Mouse (Mus musculus) frontal cortex, postnatal 36 days (tissue): ENCODE measurements at regions not wholly inside any gene's neighbourhood (a gene's known extent, or its start where the extent isn't known, plus 50 kb on each side); places are given as distances from the start of the nearest gene placed in this dataset.

Experiments
- DNase-seq, 2 experiments: peaks; one replicate each; pipeline ENCODE4 v3.0.0; 2022; ENCODE audit warnings: low spot score in 2 of 2

DNA sequence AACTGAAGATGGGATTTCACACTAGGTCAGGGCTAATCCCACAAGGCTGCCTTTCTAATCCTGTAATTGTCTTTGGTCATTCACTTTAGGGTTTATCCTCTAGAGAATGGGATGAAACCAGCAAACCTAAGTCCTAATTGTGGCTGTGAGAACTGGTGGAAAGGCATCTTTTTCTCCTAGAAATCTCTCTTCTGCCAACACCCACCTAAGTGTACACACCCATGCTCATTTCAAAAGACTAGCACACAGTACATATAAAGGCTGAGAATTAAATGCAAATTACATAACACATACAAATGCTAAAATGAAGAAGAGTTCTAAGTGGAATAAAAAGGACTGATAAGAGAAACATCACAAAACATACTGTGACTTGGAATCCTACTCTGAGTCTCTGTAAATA, 579.5 kb downstream of the Eepd1 start:
- peak in 1 of 2 experiments; percentile 28 for DNase-seq

- DNase-seq = no peak
Observed at GRCm38 (mm10) chr9:26077057-26077456, 595.7 kb downstream of the Eepd1 start.

DNA sequence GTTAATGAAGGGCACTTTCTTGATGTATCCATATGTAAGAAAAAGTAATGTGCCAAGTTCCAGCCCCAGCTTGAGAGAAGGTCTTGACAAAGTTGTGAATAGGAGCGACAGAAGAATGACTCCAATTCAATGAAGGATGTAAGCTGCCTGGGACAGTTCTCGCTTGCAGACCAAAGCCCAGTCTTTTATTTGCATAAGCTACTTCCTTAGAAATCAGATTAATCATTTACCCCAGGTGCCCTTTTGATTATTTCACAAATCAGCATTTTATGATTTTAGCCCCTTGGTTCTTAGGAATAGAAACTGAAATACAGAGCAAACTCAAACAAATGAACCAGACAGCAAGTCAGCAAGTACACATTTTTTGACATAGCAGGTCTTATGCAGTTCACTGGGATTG, 605.2 kb downstream of the Eepd1 start:
- DNase-seq = no peak

DNA sequence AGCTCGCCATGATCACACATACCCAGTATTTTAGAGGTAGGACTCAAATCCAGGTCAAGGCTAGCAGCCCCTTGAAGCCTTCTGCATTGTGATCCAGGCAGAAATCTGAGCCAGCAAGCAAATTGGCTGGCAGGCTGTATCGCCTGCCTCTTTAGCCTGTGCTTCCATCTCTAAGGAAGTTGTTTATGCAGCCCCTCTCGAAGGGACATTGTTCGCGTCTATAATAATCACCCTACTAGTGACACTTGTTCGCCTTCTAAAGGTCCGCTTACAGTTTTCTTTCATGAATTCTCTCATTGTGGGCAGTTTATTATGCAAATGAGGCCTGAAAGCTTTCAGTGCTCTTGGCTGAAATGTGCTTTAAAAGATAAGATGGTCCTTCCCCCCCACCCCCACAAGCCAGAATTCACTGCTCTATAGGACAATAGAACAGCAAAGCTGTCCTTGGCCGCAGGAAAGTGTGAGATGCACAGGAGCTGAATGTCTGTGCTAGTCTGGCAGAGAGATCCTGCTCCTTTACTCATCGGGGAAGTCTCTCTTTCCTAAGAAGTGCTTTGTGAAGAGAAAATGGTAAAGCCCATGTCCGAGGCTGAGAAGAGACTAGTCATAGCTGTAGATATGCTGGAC, 610.8 kb downstream of the Eepd1 start:
- DNase-seq = no peak

- DNase-seq = no peak
Observed at GRCm38 (mm10) chr9:26104136-26104535, 622.8 kb downstream of the Eepd1 start.

DNA sequence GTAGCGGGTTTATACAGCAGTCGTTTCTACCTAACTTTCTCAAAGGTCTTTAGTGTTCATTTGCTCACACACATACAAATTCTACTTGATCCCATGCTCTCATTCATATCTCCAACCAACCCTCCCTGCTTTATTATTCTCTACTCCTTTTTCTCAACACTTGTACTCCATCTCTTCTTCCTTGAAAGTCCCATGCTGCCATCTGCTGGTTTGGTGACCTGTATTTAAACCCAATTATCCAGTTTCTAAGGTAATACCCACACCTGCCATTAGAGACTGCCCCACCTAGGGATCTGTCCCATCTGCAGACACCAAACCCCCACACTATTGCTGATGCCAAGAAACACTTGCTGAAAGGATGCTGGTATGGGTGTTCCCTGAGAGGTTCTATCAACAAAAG, 611.5 kb upstream of the B3gat1 start:
- peak in 1 of 2 experiments; percentile 39 for DNase-seq

DNA sequence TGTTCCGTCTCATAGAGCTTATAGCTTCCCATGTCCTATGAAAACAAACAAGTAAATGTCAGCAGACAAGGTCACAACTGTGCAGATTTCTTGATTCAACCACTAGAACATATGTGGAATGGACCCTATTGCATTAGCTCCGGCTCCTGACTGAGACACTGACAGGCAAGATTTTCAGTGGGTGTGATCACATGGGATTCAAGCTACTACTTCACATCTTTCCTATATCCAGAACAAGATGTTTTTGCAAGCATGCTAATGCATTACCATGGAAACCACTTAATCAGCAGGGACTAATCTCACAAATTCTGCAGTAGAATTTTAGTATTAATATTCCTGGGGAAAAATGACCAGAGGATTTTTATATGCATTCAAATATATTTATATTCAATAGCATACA, 598.9 kb upstream of the B3gat1 start:
- peak in 1 of 2 experiments; percentile 14 for DNase-seq
